Mouse (Mus musculus): ENCODE data around the gene Ankrd34a. TPM values are rescaled to one million over a fixed set of nuclear protein-coding genes. Genes with fewer than 3 reads are reported as not detected.

Gene Ankrd34a
- polyA plus RNA-seq, 1 experiment from 2014 or later, result 6.9 TPM

DNA sequence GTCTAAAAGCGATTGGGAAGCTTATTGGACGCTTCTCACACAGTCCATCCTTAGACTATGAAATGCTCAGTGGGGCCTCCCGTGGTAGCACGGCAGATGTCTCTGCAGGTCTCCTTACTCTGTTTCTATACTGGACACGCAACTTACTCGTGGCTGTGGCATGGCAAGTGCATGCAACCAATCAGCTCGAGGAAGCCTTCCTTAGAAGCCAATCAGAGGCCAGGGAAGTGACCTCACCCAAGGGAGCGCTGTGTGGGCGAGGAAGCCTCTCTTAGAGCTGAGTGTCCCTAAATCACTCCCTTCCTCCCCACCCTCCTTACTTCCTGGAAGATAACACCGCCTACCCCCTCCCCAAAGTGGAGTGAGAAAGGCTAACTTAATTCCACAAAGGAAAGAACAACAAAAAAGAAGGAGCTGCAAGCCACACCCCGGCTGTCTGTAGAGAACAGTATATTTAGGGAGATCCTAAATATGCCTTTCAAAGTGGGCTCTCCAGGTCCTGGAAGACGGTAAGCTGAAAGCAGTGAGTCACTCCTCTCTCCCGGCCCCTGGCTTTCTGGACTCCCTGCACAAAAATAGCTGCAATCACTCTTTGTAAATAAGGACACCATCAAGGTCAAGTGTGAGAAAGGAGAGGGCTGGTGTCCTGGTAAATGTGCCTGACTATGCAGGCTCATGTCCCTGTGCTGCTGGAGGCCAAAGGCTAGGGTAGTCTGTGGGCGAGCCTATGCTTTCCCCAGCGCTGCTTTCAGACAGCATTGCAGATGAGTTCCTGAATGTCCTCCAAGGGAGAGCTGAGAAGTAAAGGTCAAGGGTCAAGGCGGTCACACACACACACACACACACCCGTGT is 19.5 kb upstream of the Ankrd34a start, which contains the start of gene Gm16253:
Gene Gm16253 (plus strand): TSS at position 295 of the 852 bp plus-strand sequence.
- Histone ChIP-seq H3K4me1 (ENCODE audit: control insufficient read depth, insufficient read depth, low read length) (peaks cover 58% of the 10 kb centered on the region), H3K27ac (ENCODE audit: low read length) (peak within 1 kb of the TSS; percentile 98), H3K9me3 (replicated peaks; ENCODE audit: control insufficient read depth, low read length) (no peaks in the 10 kb centered on the region), H3K9ac (ENCODE audit: low read length) (peak within 1 kb of the TSS; percentile 70), H3K4me2 (ENCODE audit: low read depth, low read length) (peak within 1 kb of the TSS; percentile 61), H3K36me3 (ENCODE audit: control insufficient read depth, insufficient read depth) (no peaks in the 10 kb centered on the region), H3K4me3 (ENCODE audit: low read length) (peak within 1 kb of the TSS; percentile 32), H3K27me3 (ENCODE audit: control insufficient read depth, insufficient read depth, low read length) (no peaks in the 10 kb centered on the region)
- ATAC-seq (replicated peaks; ENCODE audit: extremely low read depth, insufficient read depth, low FRiP score), result peak; percentile 91
- WGBS, result 5% methylated on average over 17 of the region's 17 CpGs

DNA sequence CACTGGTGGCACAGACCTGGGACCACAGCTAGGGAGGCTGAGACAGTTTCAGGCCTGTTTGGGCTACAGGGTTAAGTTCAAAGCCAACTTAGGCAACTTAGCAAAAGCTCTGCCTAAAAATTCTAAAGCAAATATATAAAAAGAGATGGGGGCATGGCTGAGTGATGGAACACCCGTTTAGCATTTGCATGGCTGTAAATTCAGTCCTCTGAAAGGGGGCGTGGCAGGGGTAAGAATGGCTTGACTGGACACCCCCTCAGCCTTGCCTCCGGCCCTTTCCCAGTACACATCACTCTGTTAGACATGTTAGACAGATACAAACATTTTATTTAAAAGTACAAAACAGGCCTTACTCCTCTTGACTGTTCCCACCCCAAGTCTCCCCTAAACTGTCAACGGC is 18.9 kb upstream of the Ankrd34a start:
- Histone ChIP-seq H3K27me3 (ENCODE audit: control insufficient read depth, insufficient read depth, low read length) (no peaks in the 10 kb centered on the region), H3K4me1 (ENCODE audit: control insufficient read depth, insufficient read depth, low read length) (peaks cover 54% of the 10 kb centered on the region), H3K9me3 (replicated peaks; ENCODE audit: control insufficient read depth, low read length) (no peaks in the 10 kb centered on the region), H3K9ac (ENCODE audit: low read length) (peak overlapping the region; percentile 70), H3K36me3 (ENCODE audit: control insufficient read depth, insufficient read depth) (no peaks in the 10 kb centered on the region), H3K4me2 (ENCODE audit: low read depth, low read length) (peak overlapping the region; percentile 61), H3K27ac (ENCODE audit: low read length) (peak overlapping the region; percentile 98), H3K4me3 (ENCODE audit: low read length) (peak overlapping the region; percentile 15)
- 59% methylated on average over 4 of the region's 4 CpGs for WGBS
- no peak for ATAC-seq (replicated peaks; ENCODE audit: extremely low read depth, insufficient read depth, low FRiP score)

DNA sequence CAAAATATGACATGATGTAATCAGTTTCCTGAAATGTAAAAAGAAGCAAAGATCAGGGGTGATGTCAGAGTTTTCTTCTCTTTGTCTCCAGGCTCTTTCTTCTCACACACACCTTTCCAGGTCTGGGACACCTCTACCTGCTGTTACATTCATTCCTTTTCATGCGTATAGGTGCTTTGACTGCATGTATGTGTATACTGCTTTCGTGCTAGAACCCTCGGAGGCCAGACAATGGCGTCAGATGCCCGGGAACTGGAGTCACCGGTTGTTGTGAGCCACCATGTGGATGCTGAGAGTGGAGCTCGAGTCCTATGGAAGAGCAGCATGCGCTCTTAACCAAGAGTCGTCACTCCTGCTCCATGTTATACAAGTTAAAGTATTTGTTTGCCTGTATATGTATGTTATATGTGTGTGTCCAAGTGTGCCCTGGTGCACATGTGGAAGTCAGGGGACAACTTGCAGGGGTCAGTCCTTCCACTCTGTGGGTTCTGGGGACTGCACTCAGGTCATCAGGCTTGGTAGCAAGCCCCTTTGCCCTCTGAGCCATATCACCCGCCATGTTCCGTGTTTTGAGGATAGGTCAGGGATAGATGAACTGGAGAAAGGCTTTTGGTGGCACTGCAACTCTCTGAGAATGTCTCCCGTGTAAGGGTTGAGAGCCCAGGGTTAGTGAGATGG is 17.7 kb upstream of the Ankrd34a start:
- ATAC-seq (replicated peaks; ENCODE audit: extremely low read depth, insufficient read depth, low FRiP score), result no peak
- WGBS, result 76% methylated on average over 12 of the region's 12 CpGs
- H3K9ac ChIP-seq (ENCODE audit: low read length), result peak overlapping the region; percentile 12; the same call in 1 of the 2 replicates
- no peak overlapping the region for H3K4me3 ChIP-seq (ENCODE audit: low read length)
- H3K27me3 ChIP-seq (ENCODE audit: control insufficient read depth, insufficient read depth, low read length), result no peaks in the 10 kb centered on the region
- peaks cover 49% of the 10 kb centered on the region for H3K4me1 ChIP-seq (ENCODE audit: control insufficient read depth, insufficient read depth, low read length)
- H3K27ac ChIP-seq (ENCODE audit: low read length), result peak overlapping the region; percentile 48
- no peak overlapping the region for H3K4me2 ChIP-seq (ENCODE audit: low read depth, low read length)
- no peaks in the 10 kb centered on the region for H3K9me3 ChIP-seq (replicated peaks; ENCODE audit: control insufficient read depth, low read length)
- H3K36me3 ChIP-seq (ENCODE audit: control insufficient read depth, insufficient read depth), result peaks cover under 1% of the 10 kb centered on the region; the same call in 1 of the 2 replicates

DNA sequence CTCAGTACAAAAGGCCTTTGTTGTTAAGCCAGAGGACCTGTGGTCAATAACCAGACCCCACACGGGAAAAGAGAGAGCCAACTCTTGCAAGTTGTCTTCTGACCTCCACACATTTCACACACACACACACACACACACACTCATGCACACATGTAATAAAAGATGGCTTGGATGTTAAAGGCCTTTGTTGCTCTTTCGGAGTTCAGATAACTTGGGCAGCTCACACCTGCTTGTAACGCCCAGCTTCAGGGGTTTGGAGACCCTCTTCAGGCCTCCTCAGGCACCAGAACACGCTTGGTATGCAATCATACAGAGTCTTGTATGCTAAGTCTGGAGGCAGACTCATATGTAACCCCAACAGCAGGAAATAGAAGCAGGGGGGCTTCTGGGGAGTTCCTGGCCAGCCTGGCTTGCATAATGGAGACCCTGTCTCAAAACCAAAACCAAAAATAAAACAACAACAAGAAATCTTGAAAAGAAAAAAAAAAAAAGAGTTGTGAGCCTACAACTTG is 17.1 kb upstream of the Ankrd34a start:
- Histone ChIP-seq H3K4me2 (ENCODE audit: low read depth, low read length) (no peak overlapping the region; the same call in 1 of the 2 replicates), H3K9ac (ENCODE audit: low read length) (peak overlapping the region; percentile 49; the same call in 1 of the 2 replicates), H3K4me3 (ENCODE audit: low read length) (no peak overlapping the region), H3K9me3 (replicated peaks; ENCODE audit: control insufficient read depth, low read length) (no peaks in the 10 kb centered on the region), H3K27me3 (ENCODE audit: control insufficient read depth, insufficient read depth, low read length) (no peaks in the 10 kb centered on the region), H3K4me1 (ENCODE audit: control insufficient read depth, insufficient read depth, low read length) (peaks cover 43% of the 10 kb centered on the region), H3K36me3 (ENCODE audit: control insufficient read depth, insufficient read depth) (peaks cover 2% of the 10 kb centered on the region; the same call in 1 of the 2 replicates), H3K27ac (ENCODE audit: low read length) (no peak overlapping the region; the same call in 1 of the 2 replicates)
- 77% methylated on average over 4 of the region's 4 CpGs for WGBS
- no peak for ATAC-seq (replicated peaks; ENCODE audit: extremely low read depth, insufficient read depth, low FRiP score)

DNA sequence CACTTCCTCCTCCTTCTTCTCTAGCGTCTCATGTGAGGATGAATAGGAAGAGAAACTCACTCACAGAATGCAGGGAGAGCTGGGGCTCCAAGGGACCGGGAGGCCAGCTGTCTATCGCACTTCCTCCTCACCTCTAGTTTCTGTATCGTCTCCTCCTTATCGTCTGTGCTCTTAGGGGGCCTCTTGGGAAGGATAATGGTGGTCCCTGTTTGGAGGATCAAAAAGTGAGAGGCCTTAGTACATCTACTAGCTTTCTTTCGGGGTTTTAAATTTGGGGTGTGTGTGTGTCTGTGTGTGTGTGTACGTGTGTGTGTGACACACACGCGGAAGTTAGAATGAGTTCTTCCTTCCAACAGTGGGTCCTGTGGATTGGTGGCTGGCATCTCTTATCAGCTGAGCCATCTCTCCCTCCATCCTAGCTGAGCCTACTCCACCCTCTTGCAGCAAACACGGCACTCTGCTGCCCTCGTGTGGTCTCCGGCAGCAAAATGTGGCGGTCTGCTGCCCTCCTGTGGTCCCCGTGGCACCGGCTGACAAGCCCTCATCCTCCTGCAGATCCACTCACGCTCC is 16.5 kb upstream of the Ankrd34a start:
- H3K9me3 ChIP-seq (replicated peaks; ENCODE audit: control insufficient read depth, low read length), result no peaks in the 10 kb centered on the region
- no peaks in the 10 kb centered on the region for H3K27me3 ChIP-seq (ENCODE audit: control insufficient read depth, insufficient read depth, low read length)
- WGBS, result 9% methylated on average over 16 of the region's 16 CpGs
- peak overlapping the region; percentile 60; the same call in 1 of the 2 replicates for H3K27ac ChIP-seq (ENCODE audit: low read length)
- H3K9ac ChIP-seq (ENCODE audit: low read length), result peak overlapping the region; percentile 66
- ATAC-seq (replicated peaks; ENCODE audit: extremely low read depth, insufficient read depth, low FRiP score), result no peak; the same call in 1 of the 2 replicates
- peaks cover 2% of the 10 kb centered on the region; the same call in 1 of the 2 replicates for H3K36me3 ChIP-seq (ENCODE audit: control insufficient read depth, insufficient read depth)
- H3K4me2 ChIP-seq (ENCODE audit: low read depth, low read length), result peak overlapping the region; percentile 65
- peak overlapping the region; percentile 4; the same call in 1 of the 2 replicates for H3K4me3 ChIP-seq (ENCODE audit: low read length)
- peaks cover 41% of the 10 kb centered on the region for H3K4me1 ChIP-seq (ENCODE audit: control insufficient read depth, insufficient read depth, low read length)

DNA sequence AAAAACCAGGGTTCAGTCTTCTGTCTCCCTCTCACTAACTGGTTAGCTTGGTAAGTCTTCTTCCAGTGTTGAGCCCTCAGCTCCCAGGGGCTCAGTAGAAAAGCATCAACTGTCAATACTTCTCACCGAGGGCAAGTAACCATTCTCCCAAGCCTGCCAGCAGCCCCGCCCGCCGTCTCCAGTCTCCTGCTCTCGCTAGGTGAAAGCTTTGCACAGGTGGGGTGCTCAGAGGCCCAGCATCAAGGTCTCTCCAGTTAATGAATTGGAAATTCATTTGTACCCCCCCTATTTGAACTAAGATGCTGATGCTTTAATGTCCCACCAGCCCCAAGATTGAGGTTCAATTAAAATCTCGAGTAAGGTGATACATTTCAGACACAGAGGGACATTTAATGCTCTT is 15.3 kb upstream of the Ankrd34a start:
- Histone ChIP-seq H3K27me3 (ENCODE audit: control insufficient read depth, insufficient read depth, low read length) (no peaks in the 10 kb centered on the region), H3K27ac (ENCODE audit: low read length) (no peak overlapping the region), H3K4me2 (ENCODE audit: low read depth, low read length) (no peak overlapping the region), H3K4me3 (ENCODE audit: low read length) (no peak overlapping the region), H3K9me3 (replicated peaks; ENCODE audit: control insufficient read depth, low read length) (no peaks in the 10 kb centered on the region), H3K9ac (ENCODE audit: low read length) (no peak overlapping the region), H3K36me3 (ENCODE audit: control insufficient read depth, insufficient read depth) (peaks cover 2% of the 10 kb centered on the region; the same call in 1 of the 2 replicates), H3K4me1 (ENCODE audit: control insufficient read depth, insufficient read depth, low read length) (peaks cover 29% of the 10 kb centered on the region)
- WGBS, result 61% methylated on average over 6 of the region's 6 CpGs
- ATAC-seq (replicated peaks; ENCODE audit: extremely low read depth, insufficient read depth, low FRiP score), result no peak

DNA sequence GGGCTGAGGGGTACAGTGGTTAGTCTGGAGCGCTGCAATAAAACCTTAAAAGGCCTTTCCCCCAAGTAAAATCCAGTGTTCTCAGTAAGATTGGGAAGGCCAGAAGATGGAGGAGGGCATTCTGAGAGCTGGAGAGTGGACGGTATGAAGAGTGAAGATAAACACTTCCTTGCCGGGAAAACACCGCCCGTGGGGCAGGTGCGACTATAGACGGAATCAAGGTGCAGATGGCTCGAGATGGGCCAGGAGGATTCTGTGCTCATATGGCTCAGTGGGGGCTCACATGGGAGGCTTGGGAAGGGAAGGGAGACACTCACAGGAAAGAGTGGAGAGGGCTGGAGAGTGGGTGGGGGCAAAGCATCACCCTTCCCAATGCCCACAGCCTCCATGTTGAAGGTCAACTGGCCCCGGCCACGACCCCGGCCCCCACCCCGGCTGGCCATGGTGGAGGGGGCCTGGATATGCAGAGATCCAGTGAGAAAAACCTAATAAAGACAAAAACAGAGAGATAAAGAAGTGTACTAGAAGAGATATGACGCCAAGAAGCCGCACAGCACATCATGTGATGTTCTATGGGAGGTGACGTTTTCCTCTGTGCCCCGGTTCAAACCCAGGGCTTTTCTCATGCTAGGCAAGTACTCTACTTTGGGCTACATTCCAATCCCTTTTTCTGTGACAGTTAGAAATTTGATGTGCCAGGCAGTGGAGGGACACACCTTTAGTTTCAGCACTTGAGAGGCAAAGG is 14.5 kb upstream of the Ankrd34a start:
- no peak overlapping the region for H3K27ac ChIP-seq (ENCODE audit: low read length)
- H3K36me3 ChIP-seq (ENCODE audit: control insufficient read depth, insufficient read depth), result peaks cover 2% of the 10 kb centered on the region; the same call in 1 of the 2 replicates
- H3K9ac ChIP-seq (ENCODE audit: low read length), result no peak overlapping the region
- H3K4me1 ChIP-seq (ENCODE audit: control insufficient read depth, insufficient read depth, low read length), result peaks cover 25% of the 10 kb centered on the region
- no peak for ATAC-seq (replicated peaks; ENCODE audit: extremely low read depth, insufficient read depth, low FRiP score)
- no peaks in the 10 kb centered on the region for H3K27me3 ChIP-seq (ENCODE audit: control insufficient read depth, insufficient read depth, low read length)
- WGBS, result 79% methylated on average over 16 of the region's 16 CpGs
- H3K9me3 ChIP-seq (replicated peaks; ENCODE audit: control insufficient read depth, low read length), result no peaks in the 10 kb centered on the region
- no peak overlapping the region for H3K4me3 ChIP-seq (ENCODE audit: low read length)
- H3K4me2 ChIP-seq (ENCODE audit: low read depth, low read length), result no peak overlapping the region

DNA sequence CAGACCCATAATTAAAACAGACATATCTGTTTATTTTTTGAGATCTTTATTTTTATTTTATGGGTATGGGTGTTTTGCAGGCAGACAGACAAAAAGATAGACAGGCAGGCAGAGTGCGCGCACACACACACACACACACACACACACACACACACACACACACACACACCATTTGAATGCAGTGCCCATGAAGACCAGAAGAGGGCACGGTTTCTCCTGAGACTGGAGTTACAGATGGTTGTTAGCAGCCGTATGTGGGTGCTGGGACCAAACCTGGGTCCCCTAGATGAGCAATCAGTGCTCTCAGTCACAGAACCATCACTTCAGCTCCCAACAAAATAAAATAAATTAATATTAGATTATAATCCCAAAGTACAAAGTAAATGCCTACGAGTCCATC is 13.1 kb upstream of the Ankrd34a start:
- H3K4me1 ChIP-seq (ENCODE audit: control insufficient read depth, insufficient read depth, low read length), result peaks cover 13% of the 10 kb centered on the region
- H3K36me3 ChIP-seq (ENCODE audit: control insufficient read depth, insufficient read depth), result peaks cover 2% of the 10 kb centered on the region; the same call in 1 of the 2 replicates
- H3K4me3 ChIP-seq (ENCODE audit: low read length), result no peak overlapping the region
- 92% methylated on average over 5 of the region's 5 CpGs for WGBS
- H3K27ac ChIP-seq (ENCODE audit: low read length), result no peak overlapping the region
- no peaks in the 10 kb centered on the region for H3K9me3 ChIP-seq (replicated peaks; ENCODE audit: control insufficient read depth, low read length)
- H3K27me3 ChIP-seq (ENCODE audit: control insufficient read depth, insufficient read depth, low read length), result no peaks in the 10 kb centered on the region
- ATAC-seq (replicated peaks; ENCODE audit: extremely low read depth, insufficient read depth, low FRiP score), result no peak
- H3K4me2 ChIP-seq (ENCODE audit: low read depth, low read length), result no peak overlapping the region
- no peak overlapping the region for H3K9ac ChIP-seq (ENCODE audit: low read length)

Data from heart, embryonic 16.5 days (tissue).